Mouse (Mus musculus): ENCODE data around the gene Nfkbia. TPM values are rescaled to one million over a fixed set of nuclear protein-coding genes. Genes with fewer than 3 reads are reported as not detected.
A peak's percentile ranks its signal among the peaks of the same experiment; 100 is the strongest.

The Nfkbia gene
- total and polyA plus RNA-seq, 3 experiments, result 9.3 to 15.9 TPM; not detected in 1

DNA sequence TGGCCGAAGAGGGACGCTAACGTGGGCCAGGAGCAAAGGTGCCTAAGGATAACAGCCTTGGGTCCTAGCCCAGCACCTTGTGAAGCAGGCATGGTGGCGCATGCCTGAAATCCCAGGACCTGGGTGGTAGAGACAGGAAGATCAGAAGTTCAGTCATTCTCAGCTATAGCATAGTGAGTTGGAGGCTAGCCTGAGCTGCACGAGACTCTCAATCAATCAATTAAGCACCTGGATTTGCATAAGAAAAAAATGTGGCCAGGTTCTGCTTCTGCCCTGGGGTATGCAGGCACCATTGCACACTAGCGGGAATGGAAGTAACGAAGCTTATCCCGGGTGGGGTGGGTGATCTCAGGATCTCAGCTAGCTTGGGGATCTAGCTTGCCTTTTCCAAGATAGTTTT lies 46.7 kb upstream of the Nfkbia start:
- Histone ChIP-seq H3K36me3 (ENCODE audit: control insufficient read depth in 1 of 2, insufficient read depth in 2 of 2, low read length in 2 of 2) (no peaks in the 10 kb centered on the region), H3K9ac (ENCODE audit: control insufficient read depth, low read depth, low read length, poor library complexity, severe bottlenecking) (no peak overlapping the region), H3K4me3 (ENCODE audit: control insufficient read depth in 1 of 2, insufficient read depth in 1 of 2, low read depth in 2 of 2, low read length in 2 of 2) (no peak overlapping the region), H3K27ac (ENCODE audit: control insufficient read depth, low read depth, low read length) (no peak overlapping the region), H3K4me1 (ENCODE audit: control insufficient read depth in 1 of 2, insufficient read depth in 2 of 2, low read length in 2 of 2) (no peaks in the 10 kb centered on the region), H3K27me3 (ENCODE audit: control insufficient read depth in 1 of 2, insufficient read depth in 2 of 2, low read length in 2 of 2) (peaks cover 2 to 5% of the 10 kb centered on the region in 2 experiments), H3K9me3 (replicated peaks; ENCODE audit: insufficient read depth, low read length) (no peaks in the 10 kb centered on the region), H3K79me2 (ENCODE audit: control insufficient read depth, insufficient read depth, low read length, poor library complexity) (no peaks in the 10 kb centered on the region)
- TF ChIP-seq USF1 (IDR thresholded peaks at IDR 0.05; ENCODE audit: low read depth, low read length) (no peak), ZKSCAN1 (IDR thresholded peaks at IDR 0.05; ENCODE audit: low read depth, low read length) (no peak), POLR2AphosphoS2 (IDR thresholded peaks at IDR 0.05; ENCODE audit: low read length) (no peak), POLR2A (IDR thresholded peaks at IDR 0.05; ENCODE audit: control insufficient read depth in 1 of 2, insufficient read depth in 1 of 2, low read depth in 1 of 2, low read length in 2 of 2, poor library complexity in 1 of 2) (no peak), MEF2A (IDR thresholded peaks at IDR 0.05; ENCODE audit: extremely low read depth, insufficient replicate concordance, low read depth, low read length, poor library complexity, severe bottlenecking) (no peak), ZMIZ1 (IDR thresholded peaks at IDR 0.05; ENCODE audit: low read depth, low read length) (no peak), NRF1 (IDR thresholded peaks at IDR 0.05; ENCODE audit: insufficient read depth, low read depth, low read length, poor library complexity, severe bottlenecking) (no peak), NELFE (IDR thresholded peaks at IDR 0.05; ENCODE audit: low read depth, low read length) (no peak), ZNF384 (IDR thresholded peaks at IDR 0.05; ENCODE audit: low read depth, low read length) (no peak), MAZ (IDR thresholded peaks at IDR 0.05; ENCODE audit: low read depth, low read length) (no peak), ZC3H11A (IDR thresholded peaks at IDR 0.05; ENCODE audit: low read depth, low read length) (no peak), TCF12 (IDR thresholded peaks at IDR 0.05; ENCODE audit: low read depth, low read length) (no peak), GATA1 (IDR thresholded peaks at IDR 0.05; ENCODE audit: low read depth, low read length) (no peak), UBTF (IDR thresholded peaks at IDR 0.05; ENCODE audit: borderline replicate concordance, insufficient read depth, low read depth, low read length) (no peak), KAT2A (conservative IDR thresholded peaks at IDR 0.05; ENCODE audit: low read depth, low read length) (no peak), SMC3 (IDR thresholded peaks at IDR 0.05; ENCODE audit: low read depth, low read length) (no peak), USF2 (IDR thresholded peaks at IDR 0.05; ENCODE audit: borderline replicate concordance in 1 of 2, insufficient read depth in 1 of 2, low read depth in 1 of 2, low read length in 2 of 2) (no peak), ELF1 (IDR thresholded peaks at IDR 0.05; ENCODE audit: low read depth, low read length) (no peak)
- no peak for DNase-seq (ENCODE audit: low read depth, low spot score)

DNA sequence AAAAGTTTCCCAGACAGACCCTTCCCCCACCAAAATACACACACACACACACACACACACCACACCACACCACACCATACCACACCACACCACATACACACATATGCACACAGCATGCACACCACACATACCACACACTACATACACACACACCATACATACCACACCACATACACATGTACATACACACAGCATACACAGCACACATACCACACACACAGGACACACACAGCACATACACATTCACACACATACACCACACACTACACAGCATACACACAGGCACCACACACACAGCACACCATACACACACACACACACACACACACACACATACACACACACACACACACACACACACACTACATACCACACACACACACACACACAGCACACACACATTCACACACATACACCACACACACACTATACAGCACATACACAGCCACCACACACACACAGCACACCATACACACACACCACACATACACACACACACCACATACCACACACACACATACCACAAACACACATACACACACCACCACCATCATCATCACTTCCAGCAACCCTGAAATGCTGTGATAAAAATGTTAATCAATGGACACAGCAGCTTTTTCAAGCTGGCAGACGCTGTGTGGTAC lies 46.0 kb upstream of the Nfkbia start:
- H3K4me3 ChIP-seq (ENCODE audit: control insufficient read depth in 1 of 2, insufficient read depth in 1 of 2, low read depth in 2 of 2, low read length in 2 of 2), result no peak overlapping the region
- H3K4me1 ChIP-seq (ENCODE audit: control insufficient read depth in 1 of 2, insufficient read depth in 2 of 2, low read length in 2 of 2), result no peaks in the 10 kb centered on the region
- H3K9me3 ChIP-seq (replicated peaks; ENCODE audit: insufficient read depth, low read length), result no peaks in the 10 kb centered on the region
- H3K9ac ChIP-seq (ENCODE audit: control insufficient read depth, low read depth, low read length, poor library complexity, severe bottlenecking), result no peak overlapping the region
- TF ChIP-seq MXI1 (IDR thresholded peaks at IDR 0.05; ENCODE audit: low read depth, low read length) (no peak), NELFE (IDR thresholded peaks at IDR 0.05; ENCODE audit: low read depth, low read length) (no peak), POLR2AphosphoS5 (IDR thresholded peaks at IDR 0.05; ENCODE audit: borderline replicate concordance, low read depth, low read length) (peak; percentile 75; the same call in 1 of the 2 replicates)
- no peaks in the 10 kb centered on the region for H3K36me3 ChIP-seq (ENCODE audit: control insufficient read depth in 1 of 2, insufficient read depth in 2 of 2, low read length in 2 of 2)
- H3K27ac ChIP-seq (ENCODE audit: control insufficient read depth, low read depth, low read length), result no peak overlapping the region
- DNase-seq (ENCODE audit: low read depth, low spot score), result no peak
- no peaks in the 10 kb centered on the region for H3K79me2 ChIP-seq (ENCODE audit: control insufficient read depth, insufficient read depth, low read length, poor library complexity)
- H3K27me3 ChIP-seq (ENCODE audit: control insufficient read depth in 1 of 2, insufficient read depth in 2 of 2, low read length in 2 of 2), result peaks cover 2 to 5% of the 10 kb centered on the region in 2 experiments
